ENCODE assay signal across 12 mouse cellular contexts in the genomic region with DNA sequence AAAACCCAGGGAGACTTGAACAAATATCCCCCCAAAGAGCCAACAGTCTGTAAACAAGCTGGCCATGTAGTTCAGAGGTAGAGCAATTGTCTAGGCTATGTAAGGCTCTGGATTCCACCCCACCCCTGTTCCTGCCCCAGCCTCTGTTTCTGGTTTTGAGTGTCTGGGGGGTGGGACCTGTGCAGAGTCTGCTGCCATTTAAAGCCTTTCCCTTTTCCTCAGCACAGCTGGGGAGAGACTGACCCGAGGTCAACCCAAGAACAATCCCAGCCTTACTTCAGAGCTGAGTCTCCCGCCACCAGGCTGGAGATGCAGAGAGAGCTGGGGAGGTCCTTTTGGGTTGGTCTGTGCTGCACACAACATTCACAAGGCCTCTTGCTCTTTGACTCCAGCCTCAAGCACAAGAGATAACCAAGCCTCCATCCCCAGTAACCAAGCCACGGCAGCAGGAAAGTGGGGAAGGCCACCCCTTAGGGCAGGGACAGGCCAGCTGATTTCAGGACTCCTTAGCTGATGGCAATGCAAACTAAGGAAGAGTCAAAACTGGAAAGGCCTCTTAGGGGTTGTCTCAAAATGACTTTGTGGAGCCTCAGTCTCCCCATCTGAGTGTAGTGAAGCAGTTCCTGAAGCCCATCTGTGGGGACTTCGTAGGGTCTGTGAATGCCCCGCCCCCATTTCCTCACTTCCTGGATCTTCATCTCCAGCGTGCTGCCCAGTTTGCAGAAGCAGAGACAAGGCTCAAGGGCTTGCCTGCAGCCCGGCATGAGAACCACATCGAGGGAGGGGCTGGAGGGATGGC. TPM values are rescaled to one million over a fixed set of nuclear protein-coding genes. Genes with fewer than 3 reads are reported as not detected.
DNase-seq lines count a peak whose midpoint lies in the region; ATAC-seq and TF ChIP-seq lines count a peak whose summit lies in the region.
"Had no signal": no experiment of that assay in that cellular context is flagged by ENCODE, and none has a peak within 500 bp of the region (broad histone marks: within the 10 kb centered on the region; RNA-seq: fewer than 3 reads in every experiment).

No protein-coding gene starts in this region.

- no peak overlapping the region for H3K4me3 ChIP-seq in heart, embryonic 12.5 days
- H3K4me3 ChIP-seq in midbrain, embryonic 10.5 days = no peak overlapping the region
- H3K4me3 ChIP-seq in midbrain, postnatal 0 days (ENCODE audit: low read depth, low read length) = no peak overlapping the region
- H3K4me3 ChIP-seq: megakaryocyte, embryonic 14.5 days had no signal

- ATAC-seq in heart, embryonic 12.5 days (ENCODE audit: insufficient number of reproducible peaks, low FRiP score) = no peak
- no peak for ATAC-seq in midbrain, postnatal 0 days (ENCODE audit: low FRiP score)
- ATAC-seq in megakaryocyte progenitor cell, adult 5-6 weeks (replicated peaks; ENCODE audit: poor library complexity) = peak; percentile 64
- ATAC-seq: inflammation-experienced regulatory T-cells, adult 6 months had no signal

- peak; percentile 90 for DNase-seq in heart, adult 11 months
- peak; percentile 49 for DNase-seq in midbrain, embryonic 10.5 days (ENCODE audit: low spot score)
- no peak for DNase-seq in midbrain, postnatal 0 days (ENCODE audit: low spot score)
- peak; percentile 67 for DNase-seq in embryo, embryonic 11 days
- no peak for DNase-seq in left cerebral cortex, adult 8-10 months (ENCODE audit: low spot score in 2 of 2)
- no peak for DNase-seq in adrenal gland, postnatal 10 days
- DNase-seq: adrenal gland, postnatal 14 days; cerebellum, postnatal 14 days had no signal

- no peak for TF ChIP-seq CTCF in midbrain, postnatal 0 days (IDR thresholded peaks at IDR 0.05)

- H3K4me1 ChIP-seq in heart, embryonic 12.5 days (replicated peaks) = peaks cover 11% of the 10 kb centered on the region
- H3K4me1 ChIP-seq in midbrain, embryonic 10.5 days = peaks cover 14% of the 10 kb centered on the region
- H3K4me1 ChIP-seq in midbrain, postnatal 0 days (ENCODE audit: insufficient read depth, low read length) = no peaks in the 10 kb centered on the region

- H3K9ac ChIP-seq in heart, embryonic 12.5 days = no peak overlapping the region
- no peak overlapping the region for H3K9ac ChIP-seq in midbrain, postnatal 0 days (replicated peaks; ENCODE audit: low read length, poor library complexity, severe bottlenecking)

- H3K27ac ChIP-seq in heart, embryonic 12.5 days (ENCODE audit: poor library complexity, severe bottlenecking) = no peak overlapping the region; the same call in 1 of the 2 replicates
- H3K27ac ChIP-seq in midbrain, embryonic 10.5 days (replicated peaks) = peak overlapping the region; percentile 81
- no peak overlapping the region for H3K27ac ChIP-seq in midbrain, postnatal 0 days (ENCODE audit: low read depth, low read length)

- 37% methylated on average over 8 of the region's 8 CpGs for WGBS in heart, embryonic 12.5 days
- WGBS in midbrain, embryonic 10.5 days = 45% methylated on average over 8 of the region's 8 CpGs
- WGBS in midbrain, postnatal 0 days = 56% methylated on average over 8 of the region's 8 CpGs

- no peaks in the 10 kb centered on the region for H3K36me3 ChIP-seq in heart, embryonic 12.5 days
- H3K36me3 ChIP-seq in midbrain, embryonic 10.5 days = no peaks in the 10 kb centered on the region
- H3K36me3 ChIP-seq in midbrain, postnatal 0 days (ENCODE audit: insufficient read depth, low read length) = no peaks in the 10 kb centered on the region

- H3K4me2 ChIP-seq in heart, embryonic 12.5 days = no peak overlapping the region
- H3K4me2 ChIP-seq in midbrain, postnatal 0 days (ENCODE audit: low read depth, low read length, poor library complexity, severe bottlenecking) = no peak overlapping the region

- H3K9me3 ChIP-seq in heart, embryonic 12.5 days (replicated peaks) = no peaks in the 10 kb centered on the region
- no peaks in the 10 kb centered on the region for H3K9me3 ChIP-seq in midbrain, embryonic 10.5 days (replicated peaks)
- no peaks in the 10 kb centered on the region for H3K9me3 ChIP-seq in midbrain, postnatal 0 days (ENCODE audit: low read length)
- H3K9me3 ChIP-seq: megakaryocyte, embryonic 14.5 days had no signal

- H3K27me3 ChIP-seq in heart, embryonic 12.5 days (replicated peaks) = no peaks in the 10 kb centered on the region
- no peaks in the 10 kb centered on the region for H3K27me3 ChIP-seq in midbrain, embryonic 10.5 days (ENCODE audit: low read depth, poor library complexity, severe bottlenecking)
- H3K27me3 ChIP-seq in midbrain, postnatal 0 days (ENCODE audit: insufficient read depth, low read length) = no peaks in the 10 kb centered on the region
- H3K27me3 ChIP-seq: megakaryocyte, embryonic 14.5 days had no signal

RNA-seq across cellular contexts. Expression of gene Ddit4, which starts 15.4 kb away (rescaled TPM):
- polyA plus RNA-seq in heart, embryonic 12.5 days (2016; fragmentation: Nextera tagmentation; extraction: Ambion mirVana) = 23.9 and 25.7 TPM in 2 replicates
- 31.8 and 31.9 TPM in 2 replicates for polyA plus RNA-seq in midbrain, embryonic 10.5 days (2016; fragmentation: Nextera tagmentation; extraction: Ambion mirVana)
- total RNA-seq in midbrain, postnatal 0 days (2014; rRNA removed) = 56.6 and 57.5 TPM in 2 replicates
- 43.4 and 43.6 TPM in 2 replicates for polyA plus RNA-seq in midbrain, postnatal 0 days (2015; fragmentation: Nextera tagmentation; extraction: Ambion mirVana)
- 0.37 and 2.4 TPM in 2 replicates for total RNA-seq in megakaryocyte progenitor cell, adult 5-6 weeks (2015)
- 0.41 and 0.42 TPM in 2 replicates for total RNA-seq in megakaryocyte progenitor cell, adult 5-6 weeks (2017)
- total RNA-seq in left cerebral cortex, adult 8-10 months (2022) = 10 to 100 TPM; 35.6 to 58.9 (median 44.0) TPM
- 100 to 1,000 TPM in 1 of 2 experiments, 10 to 100 TPM in 1; 46.2 to 129 TPM for total RNA-seq in adrenal gland, postnatal 10 days (2021)

RNA-seq across cellular contexts. Expression of gene Dnajb12, which starts 56.9 kb away (rescaled TPM):
- 31.4 and 32.8 TPM in 2 replicates for polyA plus RNA-seq in heart, embryonic 12.5 days (2016; fragmentation: Nextera tagmentation; extraction: Ambion mirVana)
- 27.3 and 27.6 TPM in 2 replicates for polyA plus RNA-seq in midbrain, embryonic 10.5 days (2016; fragmentation: Nextera tagmentation; extraction: Ambion mirVana)
- 47.9 and 51.6 TPM in 2 replicates for total RNA-seq in midbrain, postnatal 0 days (2014; rRNA removed)
- polyA plus RNA-seq in midbrain, postnatal 0 days (2015; fragmentation: Nextera tagmentation; extraction: Ambion mirVana) = 25.7 and 26.3 TPM in 2 replicates
- 21.1 and 23.3 TPM in 2 replicates for total RNA-seq in megakaryocyte progenitor cell, adult 5-6 weeks (2015)
- total RNA-seq in megakaryocyte progenitor cell, adult 5-6 weeks (2017) = 19.3 and 20.2 TPM in 2 replicates
- total RNA-seq in left cerebral cortex, adult 8-10 months (2022) = 10 to 100 TPM; 50.8 to 56.3 (median 54.1) TPM
- total RNA-seq in adrenal gland, postnatal 10 days (2021) = 10 to 100 TPM; 45.4 to 52.7 TPM

Comparison
In these comparisons a context has a peak if more than half of its experiments do, and no peak if none do; other contexts are left out.
1. DNase-seq: peak in heart, adult 11 months (single experiment), midbrain, embryonic 10.5 days (single experiment) and embryo, embryonic 11 days (single experiment); none in midbrain, postnatal 0 days (single experiment), left cerebral cortex, adult 8-10 months (0 of 2) and adrenal gland, postnatal 10 days (single experiment).
2. RNA of gene Ddit4, which starts 15.4 kb away (total RNA-seq): 46.2 to 129 TPM in adrenal gland, postnatal 10 days, 56.6 to 57.5 TPM in midbrain, postnatal 0 days and 35.6 to 58.9 TPM in left cerebral cortex, adult 8-10 months; 0.37 to 2.4 TPM in megakaryocyte progenitor cell, adult 5-6 weeks; every median in the first group is over 10 times any median in the second.